9 mouse cellular contexts compared by ENCODE assay signal in genomic region chr10:125328331-125329063, GRCm38 (mm10).
DNase-seq lines count a peak whose midpoint lies in the region; ATAC-seq lines count a peak whose summit lies in the region.
"Had no signal": no experiment of that assay in that cellular context is flagged by ENCODE, and none has a peak within 500 bp of the region (broad histone marks: within the 10 kb centered on the region; RNA-seq: fewer than 3 reads in every experiment).

No protein-coding gene starts in this region.

- no peak overlapping the region for H3K9ac ChIP-seq in midbrain, embryonic 13.5 days (replicated peaks)
- H3K9ac ChIP-seq in hindbrain, embryonic 15.5 days, result no peak overlapping the region
- no peak overlapping the region; the same call in 1 of the 2 replicates for H3K9ac ChIP-seq in limb, embryonic 11.5 days (ENCODE audit: low read length)
- H3K9ac ChIP-seq in stomach, embryonic 15.5 days, result no peak overlapping the region

- no peak overlapping the region for H3K4me2 ChIP-seq in midbrain, embryonic 13.5 days (replicated peaks)
- 0 out of 2 replicates have a peak overlapping the region, but pooled peaks have one; percentile 1 for H3K4me2 ChIP-seq in hindbrain, embryonic 15.5 days
- peak overlapping the region; percentile 35 for H3K4me2 ChIP-seq in limb, embryonic 11.5 days (ENCODE audit: low read depth, severe bottlenecking)
- peak overlapping the region; percentile 40 for H3K4me2 ChIP-seq in stomach, embryonic 15.5 days

- WGBS in midbrain, embryonic 13.5 days, result 48% methylated on average over 16 of the region's 16 CpGs
- 64% methylated on average over 16 of the region's 16 CpGs for WGBS in midbrain, embryonic 10.5 days
- whole genome bisulfite sequencing in hindbrain, embryonic 15.5 days, result 34% methylated on average over 16 of the region's 16 CpGs
- 4% methylated on average over 16 of the region's 16 CpGs for WGBS in limb, embryonic 11.5 days
- WGBS in stomach, embryonic 15.5 days, result 11% methylated on average over 16 of the region's 16 CpGs

- peaks cover 8% of the 10 kb centered on the region; the same call in 1 of the 2 replicates for H3K4me1 ChIP-seq in midbrain, embryonic 13.5 days (replicated peaks)
- peaks cover 7% of the 10 kb centered on the region for H3K4me1 ChIP-seq in midbrain, embryonic 10.5 days
- no peaks in the 10 kb centered on the region for H3K4me1 ChIP-seq in hindbrain, embryonic 15.5 days (replicated peaks)
- peaks cover 17% of the 10 kb centered on the region; the same call in 1 of the 2 replicates for H3K4me1 ChIP-seq in limb, embryonic 11.5 days (ENCODE audit: control insufficient read depth, insufficient read depth, low read length)
- H3K4me1 ChIP-seq in stomach, embryonic 15.5 days, result peaks cover 7% of the 10 kb centered on the region

- H3K9me3 ChIP-seq in midbrain, embryonic 13.5 days, result no peaks in the 10 kb centered on the region
- H3K9me3 ChIP-seq in midbrain, embryonic 10.5 days (replicated peaks), result no peaks in the 10 kb centered on the region
- no peaks in the 10 kb centered on the region for H3K9me3 ChIP-seq in hindbrain, embryonic 15.5 days
- no peaks in the 10 kb centered on the region for H3K9me3 ChIP-seq in limb, embryonic 11.5 days (ENCODE audit: control insufficient read depth, low read length)
- H3K9me3 ChIP-seq in stomach, embryonic 15.5 days, result no peaks in the 10 kb centered on the region

- intact Hi-C loops in left cerebral cortex, postnatal 36 days (cut with DNase I), result no loop called here

- H3K36me3 ChIP-seq in midbrain, embryonic 13.5 days, result no peaks in the 10 kb centered on the region
- no peaks in the 10 kb centered on the region for H3K36me3 ChIP-seq in midbrain, embryonic 10.5 days
- H3K36me3 ChIP-seq in hindbrain, embryonic 15.5 days, result no peaks in the 10 kb centered on the region
- H3K36me3 ChIP-seq in limb, embryonic 11.5 days (ENCODE audit: control insufficient read depth, insufficient read depth, low read length), result no peaks in the 10 kb centered on the region
- H3K36me3 ChIP-seq in stomach, embryonic 15.5 days, result no peaks in the 10 kb centered on the region

- 0 out of 2 replicates have a peak, but pooled peaks have one; percentile 58 for ATAC-seq in midbrain, embryonic 13.5 days
- ATAC-seq in hindbrain, embryonic 15.5 days (ENCODE audit: low FRiP score, low read depth), result no peak
- ATAC-seq in limb, embryonic 11.5 days (ENCODE audit: insufficient number of reproducible peaks, low FRiP score, low TSS enrichment, low read depth), result peak; percentile 84
- ATAC-seq in stomach, embryonic 15.5 days (ENCODE audit: insufficient read depth, low FRiP score, low read depth), result peak; percentile 75
- ATAC-seq: inflammation-experienced regulatory T-cells, adult 6 months had no signal

- H3K4me3 ChIP-seq in midbrain, embryonic 13.5 days (replicated peaks), result no peak overlapping the region
- H3K4me3 ChIP-seq in midbrain, embryonic 10.5 days, result no peak overlapping the region
- no peak overlapping the region for H3K4me3 ChIP-seq in hindbrain, embryonic 15.5 days
- H3K4me3 ChIP-seq in limb, embryonic 11.5 days (ENCODE audit: low read depth, low read length), result peak overlapping the region; percentile 24
- H3K4me3 ChIP-seq in stomach, embryonic 15.5 days (replicated peaks), result peak overlapping the region; percentile 16; the same call in 1 of the 2 replicates

- no peak for DNase-seq in midbrain, embryonic 10.5 days (ENCODE audit: low spot score)
- DNase-seq in limb, embryonic 11.5 days (ENCODE audit: low spot score), result peak; percentile 68
- DNase-seq in layer of hippocampus, adult 9-11 months, result no peak
- DNase-seq in left cerebral cortex, postnatal 36 days (ENCODE audit: low spot score in 2 of 2), result no peak
- no peak for DNase-seq in thymus, postnatal 4 days

- no peaks in the 10 kb centered on the region for H3K27me3 ChIP-seq in midbrain, embryonic 13.5 days
- no peaks in the 10 kb centered on the region for H3K27me3 ChIP-seq in midbrain, embryonic 10.5 days (ENCODE audit: low read depth, poor library complexity, severe bottlenecking)
- H3K27me3 ChIP-seq in hindbrain, embryonic 15.5 days, result no peaks in the 10 kb centered on the region
- no peaks in the 10 kb centered on the region for H3K27me3 ChIP-seq in limb, embryonic 11.5 days (ENCODE audit: control insufficient read depth, insufficient read depth, low read length)
- H3K27me3 ChIP-seq in stomach, embryonic 15.5 days (replicated peaks), result no peaks in the 10 kb centered on the region

- no peak overlapping the region for H3K27ac ChIP-seq in midbrain, embryonic 13.5 days
- no peak overlapping the region for H3K27ac ChIP-seq in midbrain, embryonic 10.5 days (replicated peaks)
- H3K27ac ChIP-seq in hindbrain, embryonic 15.5 days (replicated peaks), result no peak overlapping the region
- H3K27ac ChIP-seq in limb, embryonic 11.5 days (replicated peaks; ENCODE audit: low read depth, low read length), result peak overlapping the region; percentile 73
- peak overlapping the region; percentile 31 for H3K27ac ChIP-seq in stomach, embryonic 15.5 days

Comparison
In these comparisons a context has a peak if more than half of its experiments do, and no peak if none do; other contexts are left out.
1. H3K27ac ChIP-seq: peak in limb, embryonic 11.5 days (single experiment) and stomach, embryonic 15.5 days (single experiment); none in midbrain, embryonic 13.5 days (single experiment), midbrain, embryonic 10.5 days (single experiment) and hindbrain, embryonic 15.5 days (single experiment).
2. H3K4me3 ChIP-seq: peak in limb, embryonic 11.5 days (single experiment) and stomach, embryonic 15.5 days (single experiment); none in midbrain, embryonic 13.5 days (single experiment), midbrain, embryonic 10.5 days (single experiment) and hindbrain, embryonic 15.5 days (single experiment).